Mouse (Mus musculus) heart, adult 2 months (tissue): ENCODE measurements at regions not wholly inside any gene's neighbourhood (a gene's known extent, or its start where the extent isn't known, plus 50 kb on each side); places are given as distances from the start of the nearest gene placed in this dataset.

Experiments
- CTCF ChIP-seq: fragments of 200-600 bp; IDR thresholded peaks from 2 replicates; pipeline ENCODE4 v1.8.1; 2022; ENCODE audit warnings: antibody characterized with exemption, mild to moderate bottlenecking, moderate library complexity
- EP300 ChIP-seq: fragments of 200-500 bp; IDR thresholded peaks from 2 replicates; pipeline ENCODE4 v1.6.1; 2011; ENCODE audit warnings: low read depth, low read length, control low read depth; ENCODE audit not compliant: insufficient read depth
- POLR2A ChIP-seq: fragments of 200-500 bp; IDR thresholded peaks from 2 replicates; pipeline ENCODE4 v1.6.1; 2011; ENCODE audit warnings: mild to moderate bottlenecking, low read depth, low read length, control low read depth; ENCODE audit not compliant: insufficient read depth

DNA sequence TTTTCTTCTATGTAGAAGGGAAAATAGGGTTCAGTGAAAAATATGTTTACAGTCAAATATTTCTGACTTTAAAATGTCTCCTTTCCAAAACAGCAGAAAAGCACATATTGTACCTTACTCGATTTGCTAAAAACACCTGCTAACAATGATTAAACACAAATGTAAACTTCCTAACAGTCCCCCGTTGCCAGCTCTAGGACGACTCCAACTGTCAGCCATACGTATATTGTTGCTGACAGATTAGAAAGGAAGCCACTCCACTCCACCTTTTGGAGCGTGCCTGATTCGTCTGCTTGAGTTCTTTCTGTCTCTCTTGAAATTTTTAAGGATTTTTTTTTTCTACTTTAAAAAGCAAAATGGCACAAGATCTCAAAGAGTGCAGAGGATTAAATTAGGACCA, 105.8 kb downstream of the Rab11fip2 start:
- TF ChIP-seq CTCF: no peak
- no peak for TF ChIP-seq EP300
- no peak for TF ChIP-seq POLR2A
